Mouse (Mus musculus) urinary bladder, postnatal 36 days (tissue): Measurements from ENCODE around the gene Slc38a7.
"Not testable (repeated sequence)": the region's sequence is repeated elsewhere in the genome, so short reads cannot be mapped to it uniquely, and the experiment has no call there.

Source experiments
- DNase-seq, 2 experiments: peaks; one replicate each; pipeline ENCODE4 v3.0.0; 2022; ENCODE audit warnings: low spot score in 2 of 2, mixed read lengths in 1 of 2

Gene Slc38a7

DNA sequence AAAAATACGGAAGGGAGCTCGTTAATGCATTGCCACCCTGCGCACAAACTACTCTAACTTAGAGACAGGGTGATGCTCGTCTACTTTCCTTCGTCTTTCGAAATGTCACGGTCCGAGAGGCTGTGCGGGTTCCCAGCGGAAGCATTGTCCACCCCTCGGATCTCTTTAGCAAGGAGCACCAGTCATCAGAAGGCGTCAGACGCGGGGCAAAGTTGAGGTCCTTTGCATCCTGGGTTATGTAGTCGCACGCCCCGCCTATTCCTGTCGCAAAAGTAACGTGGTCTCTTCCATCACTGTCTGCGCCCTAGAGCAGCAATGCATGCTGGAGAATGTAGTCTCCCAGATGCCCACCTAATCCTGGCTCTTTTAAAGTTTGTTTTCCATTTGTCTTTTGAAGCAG, 45.5 kb downstream of the Slc38a7 start:
- DNase-seq: peak; percentile 87 to 93

DNA sequence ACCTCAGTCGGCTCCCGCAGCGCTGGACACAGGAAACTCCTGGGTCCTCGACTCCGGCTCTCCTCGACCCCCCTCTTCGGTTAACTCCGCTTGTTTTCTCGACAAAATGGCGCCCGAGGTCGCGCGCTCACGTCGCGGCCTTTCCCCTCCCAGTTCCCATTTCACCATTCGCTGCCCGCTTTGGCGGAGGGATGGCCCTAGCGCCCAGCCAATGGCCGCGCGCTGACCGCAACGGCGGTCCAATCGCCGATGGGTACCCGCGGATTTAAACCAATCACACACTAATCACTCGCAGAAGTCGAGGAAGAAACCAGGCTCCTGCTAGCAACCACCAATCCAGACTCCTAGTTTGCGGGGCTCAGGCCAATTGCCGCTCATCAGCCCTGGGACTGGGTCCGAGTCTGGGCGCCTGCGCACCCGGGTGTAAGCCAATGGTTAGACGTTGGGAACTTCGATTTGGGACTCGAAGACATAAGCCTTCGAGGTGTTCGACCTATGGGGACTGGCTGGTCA, 46.0 kb downstream of the Slc38a7 start, which contains the start of gene Cnot1:
Gene Cnot1, minus strand, starts transcription at position 134 of the 513 bp plus-strand sequence.
- peak; percentile 95 to 97 for DNase-seq

DNA sequence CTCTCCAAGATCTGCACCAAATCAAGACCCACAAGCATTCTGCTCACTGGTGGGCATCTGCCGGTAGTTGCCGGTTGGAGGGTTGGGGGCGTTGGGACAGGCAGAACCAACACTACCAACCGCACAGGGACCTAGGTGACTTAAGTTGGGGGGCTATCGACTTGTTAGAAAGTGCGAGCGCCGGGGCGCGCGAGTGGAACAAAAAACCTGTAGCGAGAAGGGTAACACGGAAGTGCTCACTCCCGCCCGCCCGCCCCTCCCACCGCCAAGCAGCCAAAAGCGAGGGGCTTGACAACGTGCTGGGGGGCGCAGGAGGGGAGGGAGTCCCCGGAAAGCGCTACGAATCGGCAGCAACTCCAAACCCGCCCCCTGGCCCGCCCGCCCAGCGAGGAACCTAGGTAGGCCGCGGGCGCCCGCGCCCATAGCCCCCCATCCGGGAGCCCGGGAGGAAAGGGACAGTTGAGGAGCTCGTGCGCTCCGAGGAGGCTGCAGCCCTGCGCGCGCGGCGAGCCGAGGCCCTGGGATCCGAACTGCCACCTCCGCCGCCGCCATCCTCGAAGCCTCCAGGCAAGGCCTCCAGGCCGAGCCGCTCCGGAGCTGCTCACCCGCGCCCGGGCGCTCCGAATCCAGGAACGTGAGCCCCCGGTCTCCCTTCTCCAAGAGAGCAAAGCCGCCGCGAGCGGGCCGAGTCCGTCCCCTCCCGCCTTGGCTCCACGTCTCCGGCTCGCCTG, 46.7 kb downstream of the Slc38a7 start:
- peak in 1 of 2 experiments; percentile 5 for DNase-seq

DNA sequence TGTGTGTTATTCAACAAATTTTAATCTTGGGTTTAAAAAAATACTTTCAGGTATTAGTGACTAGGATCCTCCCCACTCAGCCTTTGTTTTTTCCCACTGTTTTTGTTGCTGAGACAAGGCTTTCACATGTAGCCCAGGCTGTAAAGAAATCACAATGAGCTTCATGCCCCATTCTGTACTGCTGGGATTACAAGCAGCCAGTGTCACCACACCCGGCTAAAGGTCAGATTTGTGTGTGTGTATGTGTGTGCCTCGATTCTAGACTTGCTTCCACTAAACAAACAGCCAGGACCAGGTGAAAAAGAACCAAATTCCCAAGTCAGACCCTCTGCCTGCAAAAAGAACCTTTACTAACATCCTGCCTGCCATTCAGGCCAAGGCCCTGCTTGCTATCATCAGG, 47.9 kb downstream of the Slc38a7 start:
- no peak for DNase-seq

DNA sequence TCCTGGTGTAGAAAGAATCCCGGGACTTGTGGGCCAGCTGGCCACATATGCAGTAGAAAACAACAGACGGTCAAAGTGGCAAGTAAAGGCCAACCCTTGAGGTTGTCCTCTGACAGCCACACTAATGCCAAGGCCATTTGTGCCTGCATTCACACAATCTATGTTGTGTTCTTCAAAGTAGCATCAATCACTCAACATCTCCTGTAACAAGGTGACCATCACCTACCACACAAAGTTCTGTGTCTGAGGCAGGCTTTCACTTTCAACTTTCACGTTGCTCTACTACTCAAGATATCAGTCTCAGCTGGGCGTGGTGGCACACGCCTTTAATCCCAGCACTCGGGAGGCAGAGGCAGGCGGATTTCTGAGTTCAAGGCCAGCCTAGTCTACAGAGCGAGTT, 51.1 kb downstream of the Slc38a7 start:
- no peak for DNase-seq

DNA sequence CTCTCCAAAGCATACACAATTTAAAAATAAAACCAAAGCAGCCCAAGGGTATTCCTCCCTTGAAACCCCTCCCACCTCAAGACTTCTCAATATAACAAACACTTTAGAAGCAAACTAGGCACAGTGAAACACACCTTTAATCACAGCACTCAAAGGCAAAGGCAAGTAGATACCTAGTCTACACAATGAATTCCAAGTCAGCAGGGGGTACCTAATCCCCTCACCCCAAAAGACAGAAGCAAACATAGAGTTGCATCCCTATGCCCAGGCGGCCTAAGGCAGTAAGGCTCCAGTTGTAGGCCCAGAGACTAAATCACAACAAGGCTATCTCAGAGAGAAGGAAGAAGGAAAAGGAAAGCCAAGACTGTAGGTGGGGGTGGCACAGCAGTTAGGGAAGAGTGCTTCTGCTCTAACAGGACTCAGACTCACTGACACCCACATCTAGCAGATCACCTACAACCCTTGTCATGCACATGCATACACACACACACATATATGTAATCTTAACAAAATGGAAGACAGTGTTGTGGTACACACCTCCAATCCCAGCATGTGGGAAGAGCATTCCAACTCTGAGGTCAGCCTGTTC, 51.8 kb downstream of the Slc38a7 start:
- DNase-seq: no peak

DNA sequence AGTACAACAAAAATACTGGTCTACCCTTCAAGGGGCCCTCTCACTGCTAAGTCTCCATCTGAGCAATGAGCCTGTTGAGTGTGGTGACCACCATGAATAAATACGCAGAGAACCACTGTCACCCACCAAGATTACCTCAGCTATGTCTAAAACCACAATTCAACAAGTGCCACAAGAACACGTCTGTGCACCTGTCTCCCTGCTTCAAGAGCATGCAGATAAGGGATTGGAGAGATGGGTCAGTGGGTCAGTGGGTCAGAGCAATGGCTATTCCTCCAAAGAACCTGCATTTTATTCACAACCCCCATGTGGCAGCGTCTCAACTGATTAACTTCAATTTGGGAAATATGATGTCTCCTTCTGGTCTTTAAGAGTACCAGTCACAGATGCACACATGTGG, 53.0 kb downstream of the Slc38a7 start:
- no peak for DNase-seq

DNA sequence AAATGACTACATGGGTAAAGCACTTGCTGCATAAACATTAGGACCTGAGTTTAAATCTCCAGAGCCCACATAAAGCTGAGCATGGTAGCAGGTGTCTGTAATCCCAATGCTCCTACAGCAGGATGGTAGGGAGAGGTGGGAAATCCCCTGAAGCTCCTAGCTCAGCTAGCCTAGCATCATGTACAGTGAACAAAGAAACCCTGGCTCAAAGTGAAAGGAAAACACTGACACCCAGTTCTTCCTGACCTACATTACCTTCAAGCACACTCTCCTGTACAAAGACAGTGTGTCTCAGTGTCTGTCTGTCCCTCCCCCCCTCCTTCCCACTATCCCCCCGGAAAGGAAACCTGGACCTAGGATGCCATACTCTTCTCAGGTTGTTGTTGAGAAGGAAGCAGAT, 53.4 kb downstream of the Slc38a7 start:
- DNase-seq: no peak

DNA sequence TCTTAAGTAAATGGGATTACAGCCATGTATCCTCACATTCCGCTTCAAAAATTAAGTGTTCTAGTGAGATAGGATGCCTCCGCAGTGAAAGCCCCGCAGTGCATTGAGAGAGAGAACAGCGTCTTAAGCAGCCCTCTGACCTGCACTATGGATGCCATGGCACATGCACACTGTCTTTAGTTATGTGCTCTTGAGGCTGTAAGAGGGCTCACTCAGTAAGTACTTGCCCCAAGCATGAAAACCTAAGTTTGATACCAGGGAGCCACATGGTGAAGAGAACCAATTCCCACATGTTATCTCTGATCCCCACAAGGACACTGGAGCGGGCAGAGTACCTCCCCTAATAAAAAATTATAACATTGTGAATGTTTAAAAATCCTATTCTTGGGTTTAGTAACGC, 54.2 kb downstream of the Slc38a7 start:
- DNase-seq: no peak

DNA sequence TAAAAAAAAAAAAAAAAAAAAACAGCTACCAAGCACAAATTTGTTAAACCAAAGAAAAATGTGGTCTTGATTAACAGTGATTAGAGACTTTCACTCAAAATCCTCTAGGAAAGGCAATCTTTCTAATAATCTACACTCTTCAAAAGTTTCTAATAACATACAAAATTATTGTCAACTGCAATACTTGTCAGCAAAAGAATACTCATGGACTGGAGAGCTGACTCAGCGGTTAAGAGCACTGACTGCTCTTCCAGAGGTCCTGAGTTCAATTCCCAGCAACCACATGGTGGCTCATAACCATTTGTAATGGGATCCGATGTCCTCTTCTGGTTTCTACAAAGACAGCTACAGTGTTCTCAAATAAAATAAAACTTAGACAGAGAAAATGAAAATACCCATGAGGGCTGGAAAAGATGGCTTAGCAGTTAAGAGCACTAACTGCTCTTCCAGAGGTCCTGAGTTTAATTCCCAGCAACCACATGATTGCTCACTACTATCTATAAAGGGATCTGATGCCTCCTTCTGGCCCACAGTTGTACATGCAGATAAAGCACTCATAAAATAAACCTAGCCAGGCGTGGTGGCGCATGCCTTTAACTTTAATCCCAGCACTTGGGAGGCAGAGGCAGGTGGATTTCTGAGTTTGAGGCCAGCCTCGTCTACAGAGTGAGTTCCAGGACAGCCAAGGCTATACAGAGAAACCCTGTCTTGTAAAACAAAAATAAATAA, 57.8 kb downstream of the Slc38a7 start:
- DNase-seq: not testable (repeated sequence)
